Mouse (Mus musculus) hindbrain, embryonic 13.5 days (tissue): ENCODE results near the gene Tbx21. TPM values are rescaled to one million over a fixed set of nuclear protein-coding genes. Genes with fewer than 3 reads are reported as not detected.

Source experiments
- ATAC-seq: fragments of 200-750 bp; cut with Nextera tagmentation; 2 replicates; pipeline ENCODE4 v1.8.0; 2017; ENCODE audit warnings: moderate TSS enrichment; ENCODE audit not compliant: low FRiP score
- H3K27ac ChIP-seq: fragments of 300-500 bp; sonication (generic); 2 replicates; pipeline ENCODE4 v1.5.1; 2015; ENCODE audit warnings: inconsistent platforms, mild to moderate bottlenecking, moderate library complexity
- H3K27me3 ChIP-seq: fragments of 300-500 bp; sonication (generic); 2 replicates; pipeline ENCODE4 v1.6.1; 2015; ENCODE audit warnings: mild to moderate bottlenecking, inconsistent platforms
- H3K36me3 ChIP-seq: fragments of 300-500 bp; sonication (generic); 2 replicates; pipeline ENCODE4 v1.6.1; 2015; ENCODE audit warnings: mild to moderate bottlenecking, inconsistent platforms
- H3K4me1 ChIP-seq: fragments of 300-500 bp; sonication (generic); replicated peaks from 2 replicates; pipeline ENCODE4 v1.6.1; 2015; ENCODE audit warnings: inconsistent platforms
- H3K4me2 ChIP-seq: fragments of 300-500 bp; sonication (generic); 2 replicates; pipeline ENCODE4 v1.6.1; 2015; ENCODE audit warnings: inconsistent platforms, mild to moderate bottlenecking, moderate library complexity
- H3K4me3 ChIP-seq: fragments of 300-500 bp; sonication (generic); 2 replicates; pipeline ENCODE4 v1.5.1; 2015; ENCODE audit warnings: mild to moderate bottlenecking, inconsistent platforms
- H3K9ac ChIP-seq: fragments of 300-500 bp; sonication (generic); 2 replicates; pipeline ENCODE4 v1.6.1; 2015; ENCODE audit warnings: mild to moderate bottlenecking, inconsistent platforms
- H3K9me3 ChIP-seq: fragments of 300-500 bp; sonication (generic); 2 replicates; pipeline ENCODE4 v1.6.1; 2016; ENCODE audit warnings: inconsistent platforms
- WGBS: fragments of 180-500 bp; shearing (Covaris S2); methylation state at CpG from one replicate; pipeline ENCODE4 v1.1.7; 2015; 5-methylcytosine and 5-hydroxymethylcytosine counted together
- polyA plus RNA-seq: library from polyadenylated mRNA; unstranded; fragments of >200 nt; fragmentation: Nextera tagmentation; extraction: Ambion mirVana; gene quantifications from 2 replicates; pipeline ENCODE4 v1.2.1, GENCODE M21; 2015

Gene Tbx21
- polyA plus RNA-seq, 1 experiment from 2014 or later, result 0.21 TPM

GRCm38 (mm10) chr11:97103163-97104090, 11.7 kb downstream of the Tbx21 start:
- no peaks in the 10 kb centered on the region for H3K9me3 ChIP-seq
- WGBS, result 93% methylated on average over 10 of the region's 10 CpGs
- H3K4me2 ChIP-seq, result no peak overlapping the region
- no peaks in the 10 kb centered on the region for H3K4me1 ChIP-seq
- H3K27ac ChIP-seq, result no peak overlapping the region
- no peaks in the 10 kb centered on the region for H3K36me3 ChIP-seq
- ATAC-seq, result no peak
- H3K27me3 ChIP-seq, result peaks cover 23% of the 10 kb centered on the region
- no peak overlapping the region for H3K9ac ChIP-seq
- H3K4me3 ChIP-seq, result no peak overlapping the region

GRCm38 (mm10) chr11:97101722-97102121, 13.4 kb downstream of the Tbx21 start:
- H3K4me1 ChIP-seq, result no peaks in the 10 kb centered on the region
- H3K4me3 ChIP-seq, result no peak overlapping the region
- ATAC-seq, result no peak
- no peak overlapping the region for H3K9ac ChIP-seq
- H3K36me3 ChIP-seq, result no peaks in the 10 kb centered on the region
- no peak overlapping the region for H3K27ac ChIP-seq
- peaks cover 36% of the 10 kb centered on the region for H3K27me3 ChIP-seq
- 23% methylated on average over 9 of the region's 9 CpGs for WGBS
- H3K4me2 ChIP-seq, result no peak overlapping the region
- no peaks in the 10 kb centered on the region for H3K9me3 ChIP-seq

DNA sequence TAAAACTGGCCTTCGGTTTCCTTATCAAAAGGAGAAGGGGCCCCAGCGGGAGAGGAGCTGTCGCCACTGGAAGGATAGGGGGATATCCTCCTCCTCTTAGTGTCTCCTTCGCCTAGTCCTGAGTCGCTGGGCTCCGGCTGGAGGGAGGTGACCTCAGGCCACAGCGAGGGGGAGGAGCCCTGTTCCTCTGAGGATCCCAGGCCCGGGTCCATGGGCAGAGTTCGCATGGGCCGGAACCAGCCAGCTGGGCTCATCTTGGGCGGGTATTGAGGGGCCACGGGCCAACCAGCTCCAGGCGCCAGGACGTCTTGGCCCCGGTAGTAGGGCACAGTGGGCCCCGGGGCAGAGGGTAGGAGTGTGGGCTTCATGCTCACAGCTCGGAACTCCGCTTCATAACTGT, 16.3 kb downstream of the Tbx21 start:
- Histone ChIP-seq H3K4me2 (no peak overlapping the region), H3K9me3 (no peaks in the 10 kb centered on the region), H3K9ac (no peak overlapping the region), H3K4me1 (no peaks in the 10 kb centered on the region), H3K27me3 (peaks cover 39% of the 10 kb centered on the region), H3K36me3 (no peaks in the 10 kb centered on the region), H3K4me3 (no peak overlapping the region), H3K27ac (no peak overlapping the region)
- WGBS, result 24% methylated on average over 18 of the region's 18 CpGs
- ATAC-seq, result no peak

DNA sequence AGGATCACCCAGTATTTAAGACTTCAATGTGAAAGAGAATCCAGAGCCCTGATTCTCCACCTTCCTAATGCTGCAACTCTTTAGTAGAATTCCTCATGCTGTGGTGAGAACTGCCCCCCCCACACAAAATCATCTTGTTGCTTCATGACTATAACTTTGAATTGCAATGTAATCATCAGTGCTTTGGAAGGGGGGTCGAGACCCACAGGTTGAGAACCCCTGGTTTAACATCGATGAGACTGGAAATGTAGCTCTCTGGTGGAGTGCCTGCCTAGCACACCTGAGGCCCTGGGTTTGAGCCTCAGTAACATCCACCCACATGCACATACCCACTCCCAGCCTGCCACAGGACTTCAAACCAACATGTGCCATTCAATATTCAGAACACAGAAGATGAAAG, 20.5 kb downstream of the Tbx21 start:
- no peaks in the 10 kb centered on the region for H3K36me3 ChIP-seq
- 75% methylated on average over 2 of the region's 2 CpGs for WGBS
- no peak overlapping the region for H3K9ac ChIP-seq
- no peak for ATAC-seq
- H3K4me1 ChIP-seq, result no peaks in the 10 kb centered on the region
- no peak overlapping the region for H3K4me3 ChIP-seq
- H3K4me2 ChIP-seq, result no peak overlapping the region
- no peaks in the 10 kb centered on the region for H3K9me3 ChIP-seq
- peaks cover 28% of the 10 kb centered on the region for H3K27me3 ChIP-seq
- H3K27ac ChIP-seq, result no peak overlapping the region

DNA sequence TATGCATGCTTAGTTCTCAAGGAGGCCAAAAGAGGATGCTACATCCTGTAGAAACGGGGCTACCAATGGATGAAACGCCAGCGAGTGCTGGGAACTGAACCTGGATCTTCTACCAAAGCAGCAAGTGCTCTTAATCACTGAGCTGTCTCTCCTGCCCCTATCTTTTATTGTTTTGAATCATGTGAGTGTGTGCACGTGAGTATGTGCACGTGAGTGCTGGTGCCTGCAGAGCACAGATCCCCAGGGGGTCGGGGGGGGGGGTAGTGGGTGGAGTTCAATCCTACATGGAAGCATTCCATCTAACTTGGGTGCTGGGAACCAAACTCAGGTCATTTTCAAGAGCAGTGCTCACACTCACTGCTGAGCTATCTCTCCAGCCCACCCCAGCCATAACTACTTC, 28.8 kb downstream of the Tbx21 start:
- Histone ChIP-seq H3K4me3 (no peak overlapping the region), H3K4me1 (peaks cover 12% of the 10 kb centered on the region; the same call in 1 of the 2 replicates), H3K4me2 (no peak overlapping the region), H3K27ac (no peak overlapping the region), H3K9me3 (peaks cover 9% of the 10 kb centered on the region; the same call in 1 of the 2 replicates), H3K27me3 (no peaks in the 10 kb centered on the region), H3K36me3 (no peaks in the 10 kb centered on the region), H3K9ac (no peak overlapping the region)
- ATAC-seq, result no peak
- WGBS, result 66% methylated on average over 6 of the region's 6 CpGs

DNA sequence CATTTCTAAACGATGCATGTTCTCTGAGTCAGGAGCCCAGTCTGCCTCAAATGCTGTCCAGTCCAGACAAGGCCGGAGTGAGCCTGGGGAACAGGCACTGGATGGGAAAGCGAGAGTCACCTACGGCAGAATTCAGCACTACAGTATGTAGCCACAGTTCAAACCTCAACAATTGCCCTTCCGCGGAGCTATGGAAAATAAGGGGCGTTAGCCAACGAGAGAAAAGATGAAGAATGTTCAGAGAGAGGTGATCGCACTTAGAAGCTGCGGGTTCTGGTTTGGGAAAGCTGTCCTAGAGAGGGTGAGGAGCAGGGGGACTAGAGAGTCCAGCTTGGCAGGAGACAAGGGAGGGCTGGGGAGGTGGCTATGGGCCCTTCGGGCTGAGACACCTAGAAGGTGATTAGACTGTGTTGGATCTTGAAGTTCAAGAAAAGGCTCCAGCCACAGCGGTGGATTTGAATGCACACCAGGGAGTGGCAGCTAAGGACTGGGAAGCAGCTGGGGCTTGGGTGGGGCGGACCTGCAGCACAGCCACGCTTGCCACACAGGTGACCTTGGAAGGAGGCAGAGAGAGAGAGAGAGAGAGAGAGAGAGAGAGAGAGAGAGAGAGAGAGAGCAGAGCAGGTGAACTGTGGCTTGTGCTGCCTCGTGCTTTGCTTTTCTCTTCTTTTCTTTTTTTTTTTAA, 30.2 kb downstream of the Tbx21 start:
- Histone ChIP-seq H3K9me3 (peaks cover 9% of the 10 kb centered on the region; the same call in 1 of the 2 replicates), H3K9ac (no peak overlapping the region), H3K27me3 (no peaks in the 10 kb centered on the region), H3K4me3 (no peak overlapping the region), H3K4me1 (peaks cover 12% of the 10 kb centered on the region; the same call in 1 of the 2 replicates), H3K4me2 (no peak overlapping the region), H3K36me3 (no peaks in the 10 kb centered on the region), H3K27ac (no peak overlapping the region)
- no peak for ATAC-seq
- WGBS, result 89% methylated on average over 15 of the region's 15 CpGs

DNA sequence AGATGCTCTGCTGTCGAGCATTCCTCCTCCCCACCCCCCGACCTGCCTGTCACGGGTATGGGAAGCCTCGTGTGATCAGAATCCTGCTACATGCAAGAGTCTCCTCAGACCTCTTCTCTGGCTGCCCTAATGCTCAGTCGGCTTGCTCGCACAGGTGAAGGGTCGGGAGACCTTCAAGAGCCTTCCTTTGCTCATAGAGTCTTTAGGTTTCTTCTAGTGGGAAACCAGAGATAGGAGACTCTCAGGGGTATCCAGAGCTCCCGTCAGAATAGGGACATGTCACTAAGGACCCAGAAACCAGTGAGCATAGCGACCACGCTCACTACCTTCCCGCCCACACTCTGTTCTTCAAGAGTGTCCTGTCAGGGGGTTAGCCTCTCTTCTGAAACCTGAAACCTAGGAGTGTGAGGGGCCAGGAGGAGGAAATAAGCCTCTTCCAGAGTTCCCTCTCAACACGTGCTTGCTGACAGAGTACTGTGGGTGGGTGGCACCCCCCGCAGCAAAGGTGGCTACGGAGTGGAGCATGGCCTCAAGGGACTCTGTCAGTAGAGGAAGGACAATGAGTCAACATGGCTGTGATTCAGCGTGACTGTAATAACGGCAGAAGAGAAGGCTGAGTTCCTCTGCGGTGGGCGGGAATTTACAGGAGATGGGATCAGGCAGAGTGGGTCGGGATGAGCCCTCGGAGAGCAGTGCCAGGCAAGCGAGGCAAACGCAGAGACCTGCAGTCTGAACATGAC, 31.6 kb downstream of the Tbx21 start:
- H3K27ac ChIP-seq, result no peak overlapping the region
- WGBS, result 45% methylated on average over 22 of the region's 22 CpGs
- H3K4me2 ChIP-seq, result no peak overlapping the region
- H3K4me1 ChIP-seq, result peaks cover 12% of the 10 kb centered on the region; the same call in 1 of the 2 replicates
- no peaks in the 10 kb centered on the region for H3K36me3 ChIP-seq
- H3K9me3 ChIP-seq, result 0 out of 2 replicates have a peak, but pooled peaks cover 4% of the 10 kb centered on the region
- no peak for ATAC-seq
- no peaks in the 10 kb centered on the region for H3K27me3 ChIP-seq
- H3K9ac ChIP-seq, result peak overlapping the region; percentile 9; the same call in 1 of the 2 replicates
- H3K4me3 ChIP-seq, result no peak overlapping the region

DNA sequence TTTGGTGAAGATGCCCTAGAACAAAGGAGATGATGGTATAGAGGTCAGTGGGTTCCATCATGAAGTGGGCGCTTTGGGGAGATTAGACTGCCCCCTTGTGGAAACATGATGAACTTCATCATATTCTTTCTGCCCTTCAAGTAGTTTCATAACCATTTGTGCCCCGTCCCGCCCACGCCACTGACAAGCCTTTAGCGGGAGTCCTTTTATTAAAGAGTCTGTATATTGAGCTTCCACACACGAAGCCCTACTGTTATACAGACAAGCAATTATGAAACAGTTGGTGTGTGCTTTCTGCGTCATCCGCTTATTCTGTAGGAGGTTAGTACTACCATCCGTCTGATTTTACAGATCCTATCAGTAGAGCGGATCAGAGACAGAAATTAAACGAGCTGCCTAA, 32.2 kb downstream of the Tbx21 start:
- H3K9me3 ChIP-seq, result 0 out of 2 replicates have a peak, but pooled peaks cover 3% of the 10 kb centered on the region
- H3K4me3 ChIP-seq, result no peak overlapping the region
- 47% methylated on average over 11 of the region's 11 CpGs for WGBS
- ATAC-seq, result no peak
- H3K36me3 ChIP-seq, result no peaks in the 10 kb centered on the region
- peaks cover 12% of the 10 kb centered on the region; the same call in 1 of the 2 replicates for H3K4me1 ChIP-seq
- H3K27me3 ChIP-seq, result no peaks in the 10 kb centered on the region
- H3K27ac ChIP-seq, result no peak overlapping the region
- H3K4me2 ChIP-seq, result no peak overlapping the region
- peak overlapping the region; percentile 9; the same call in 1 of the 2 replicates for H3K9ac ChIP-seq

GRCm38 (mm10) chr11:97080291-97080690, 34.8 kb downstream of the Tbx21 start:
- Histone ChIP-seq H3K27ac (no peak overlapping the region), H3K4me2 (no peak overlapping the region), H3K9me3 (0 out of 2 replicates have a peak, but pooled peaks cover 3% of the 10 kb centered on the region), H3K27me3 (no peaks in the 10 kb centered on the region), H3K36me3 (no peaks in the 10 kb centered on the region), H3K4me1 (peaks cover 12% of the 10 kb centered on the region; the same call in 1 of the 2 replicates), H3K4me3 (no peak overlapping the region), H3K9ac (no peak overlapping the region)
- no peak for ATAC-seq
- WGBS, result 43% methylated on average over 9 of the region's 9 CpGs

- WGBS, result 67% methylated on average over 4 of the region's 4 CpGs
- H3K4me1 ChIP-seq, result peaks cover 7% of the 10 kb centered on the region; the same call in 1 of the 2 replicates
- no peak for ATAC-seq
Measured at GRCm38 (mm10) chr11:97078751-97079150, 36.4 kb downstream of the Tbx21 start.

DNA sequence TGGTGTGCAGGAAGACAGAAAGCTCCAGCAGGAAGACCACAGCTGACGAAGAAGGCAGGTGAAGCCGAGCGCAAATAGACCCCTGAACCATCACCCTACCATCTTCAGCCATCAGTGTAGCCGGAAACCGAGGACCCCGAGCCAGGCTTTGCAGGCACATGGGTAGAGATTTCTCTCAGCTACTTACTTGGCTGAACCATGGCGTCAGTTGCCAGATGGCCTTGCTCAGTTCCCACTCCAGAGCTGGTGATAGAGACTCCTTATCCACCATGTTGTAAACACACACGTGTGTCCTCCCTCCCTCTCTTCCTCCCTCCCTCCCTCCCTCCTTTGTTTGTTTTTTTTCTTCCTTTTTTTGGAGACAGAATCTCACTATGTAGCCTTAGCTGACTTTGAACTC, 40.9 kb downstream of the Tbx21 start:
- H3K9me3 ChIP-seq, result no peaks in the 10 kb centered on the region
- no peaks in the 10 kb centered on the region for H3K27me3 ChIP-seq
- no peaks in the 10 kb centered on the region for H3K36me3 ChIP-seq
- no peak overlapping the region for H3K4me2 ChIP-seq
- H3K9ac ChIP-seq, result no peak overlapping the region
- H3K27ac ChIP-seq, result no peak overlapping the region
- ATAC-seq, result no peak
- 77% methylated on average over 8 of the region's 8 CpGs for WGBS
- no peaks in the 10 kb centered on the region for H3K4me1 ChIP-seq
- no peak overlapping the region for H3K4me3 ChIP-seq

More at GRCm38 (mm10) chr11:97078751-97079150, 36.4 kb downstream of the Tbx21 start:
- Histone ChIP-seq H3K9ac (no peak overlapping the region), H3K9me3 (0 out of 2 replicates have a peak, but pooled peaks cover 3% of the 10 kb centered on the region), H3K4me2 (no peak overlapping the region), H3K36me3 (no peaks in the 10 kb centered on the region), H3K27me3 (no peaks in the 10 kb centered on the region), H3K4me3 (no peak overlapping the region), H3K27ac (no peak overlapping the region)

- Histone ChIP-seq H3K4me3 (no peak overlapping the region), H3K4me2 (no peak overlapping the region), H3K27ac (no peak overlapping the region), H3K9ac (no peak overlapping the region), H3K9me3 (no peaks in the 10 kb centered on the region), H3K27me3 (no peaks in the 10 kb centered on the region), H3K36me3 (peaks cover 13% of the 10 kb centered on the region), H3K4me1 (no peaks in the 10 kb centered on the region)
- 29% methylated on average over 3 of the region's 3 CpGs for whole genome bisulfite sequencing
- 0 out of 2 replicates have a peak, but pooled peaks have one; percentile 39 for ATAC-seq
Measured at GRCm38 (mm10) chr11:97072533-97072932, 42.6 kb downstream of the Tbx21 start.
